Mouse (Mus musculus): Measurements from ENCODE around the gene Prune2.

Gene Prune2

DNA sequence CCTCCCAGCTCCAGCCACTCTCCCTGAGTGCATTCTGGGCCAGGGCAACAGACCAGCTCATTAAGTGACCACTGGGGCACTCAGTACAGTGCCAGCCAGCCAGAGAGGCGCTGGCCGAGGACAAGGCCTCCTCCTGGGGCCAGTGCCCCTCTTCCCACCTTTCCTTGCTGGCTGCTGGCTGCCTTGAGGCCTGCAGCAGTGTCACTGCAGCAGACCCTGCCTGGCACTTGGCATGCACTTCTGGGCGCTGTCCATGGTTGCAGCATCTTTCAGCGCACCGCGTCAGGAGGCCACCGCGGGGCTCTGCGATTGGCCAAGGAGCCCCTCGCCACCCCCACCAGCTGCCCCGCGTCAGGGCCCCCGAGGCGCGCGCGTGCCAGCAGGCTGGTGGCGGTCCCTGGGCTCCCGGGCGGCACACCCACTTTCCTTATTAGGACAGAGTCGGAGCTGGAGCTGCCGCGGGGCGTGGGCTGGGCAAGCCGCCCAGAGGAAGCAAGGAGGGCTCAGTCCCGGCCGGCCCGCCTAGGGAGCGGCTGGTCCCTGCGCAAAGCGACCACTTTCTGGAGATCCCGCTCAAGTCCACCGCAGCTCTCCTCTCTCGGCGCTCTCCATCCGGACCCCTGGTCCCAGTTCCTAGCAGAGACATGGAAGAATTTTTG, at the start of gene Prune2:
Gene Prune2 (plus strand): TSS at position 506 of the 659 bp plus-strand sequence.
- DNase-seq: peak; percentile 98

DNA sequence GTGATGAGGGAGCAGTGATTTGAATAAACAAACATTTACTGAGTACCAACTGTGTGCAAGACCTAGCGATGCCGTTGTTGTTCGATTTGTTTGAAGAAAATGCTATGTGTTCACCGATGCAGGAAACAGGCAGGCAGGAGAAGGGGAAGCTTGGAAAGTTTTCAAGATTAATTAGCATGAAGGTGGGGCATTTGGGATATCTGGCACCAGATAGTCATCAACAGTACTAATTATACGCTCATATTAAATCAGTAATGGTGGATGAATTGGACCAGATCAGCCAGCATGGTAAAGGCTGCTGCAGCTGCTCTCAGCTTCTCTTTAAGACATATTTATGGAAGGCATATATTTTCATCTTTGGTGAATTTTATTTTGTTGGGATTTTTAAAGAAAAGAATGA, 44.4 kb upstream of the Prune2 start:
- no peak for DNase-seq

- peak; percentile 62 for DNase-seq
These were observed 31.4 kb upstream of the Prune2 start for GRCm38 (mm10) chr19:16924516-16924915.

- DNase-seq: no peak
These were observed 21.3 kb upstream of the Prune2 start for GRCm38 (mm10) chr19:16934664-16935063.

GRCm38 (mm10) chr19:16948794-16949313, 7.1 kb upstream of the Prune2 start:
- peak; percentile 46 for DNase-seq

DNA sequence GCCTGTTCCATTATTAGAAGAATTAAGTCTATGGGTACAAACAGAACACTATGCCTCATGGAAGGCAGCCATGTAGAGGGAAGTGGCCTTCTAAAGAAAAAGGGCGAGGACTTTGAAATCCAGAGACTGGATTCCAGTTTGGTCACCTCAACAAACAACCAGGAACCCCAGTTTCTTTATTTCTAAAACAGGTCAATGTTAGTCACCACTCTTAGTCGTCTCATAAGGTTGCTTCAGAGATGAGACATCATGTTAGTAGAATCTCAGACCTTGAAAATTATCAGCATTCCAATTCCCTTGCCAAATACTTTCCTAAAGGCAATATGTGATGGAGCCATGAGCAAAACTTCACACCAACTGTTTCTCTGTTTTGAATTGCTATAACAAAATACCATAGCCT, 6.6 kb upstream of the Prune2 start:
- DNase-seq: no peak

DNA sequence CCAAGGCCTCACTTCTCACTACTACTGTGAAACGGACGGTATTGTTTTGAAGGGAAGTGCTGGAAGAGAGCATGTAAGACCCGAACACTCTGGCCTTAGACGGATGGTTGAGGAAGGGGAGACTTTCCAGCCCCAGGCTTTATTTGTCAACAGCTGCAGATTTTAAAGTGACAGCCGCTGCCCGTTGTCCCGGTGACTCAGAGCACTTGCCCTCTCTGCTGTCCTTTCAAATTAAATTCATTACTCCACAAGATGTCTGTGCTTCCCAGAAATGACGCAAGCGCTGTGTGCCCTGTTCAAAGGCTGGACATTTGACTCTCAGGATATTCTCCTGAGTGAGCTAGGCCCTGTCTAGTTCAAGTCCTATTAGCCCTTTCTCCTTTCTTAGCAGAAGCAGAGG, 5.9 kb upstream of the Prune2 start:
- DNase-seq: peak; percentile 43

DNA sequence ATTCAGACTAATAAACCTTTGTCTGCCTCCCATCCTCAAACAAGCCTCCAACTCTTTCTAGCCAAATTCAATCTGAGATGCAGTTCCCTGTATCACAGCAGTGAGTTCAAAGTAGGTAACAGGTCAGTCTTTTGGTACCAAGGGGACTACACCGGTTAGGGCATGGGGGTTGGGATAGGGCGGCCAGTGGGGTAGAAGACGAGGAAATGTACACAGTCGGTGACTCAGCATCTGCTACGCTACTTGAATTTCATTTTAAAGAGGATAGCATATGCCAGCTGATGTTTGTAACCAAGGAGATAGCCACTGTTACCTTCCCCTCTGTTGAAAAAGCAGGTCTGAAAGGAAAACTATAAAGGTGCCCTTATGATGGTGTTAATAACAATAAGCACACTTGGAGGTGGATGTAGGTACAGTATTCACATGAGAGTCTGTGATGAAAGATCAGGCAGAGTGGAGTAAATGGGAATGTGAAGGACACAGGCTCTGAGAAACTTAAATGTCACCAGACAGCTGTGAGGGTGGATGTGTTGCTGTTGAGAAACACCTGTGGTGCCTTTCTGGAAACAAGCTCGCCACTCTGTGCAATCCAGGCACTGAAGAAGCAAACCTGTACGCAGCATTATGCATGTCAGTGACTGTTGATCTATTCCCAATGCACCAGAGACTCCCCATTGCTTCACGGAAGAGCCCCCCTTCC, 5.1 kb upstream of the Prune2 start:
- DNase-seq: peak; percentile 65

DNA sequence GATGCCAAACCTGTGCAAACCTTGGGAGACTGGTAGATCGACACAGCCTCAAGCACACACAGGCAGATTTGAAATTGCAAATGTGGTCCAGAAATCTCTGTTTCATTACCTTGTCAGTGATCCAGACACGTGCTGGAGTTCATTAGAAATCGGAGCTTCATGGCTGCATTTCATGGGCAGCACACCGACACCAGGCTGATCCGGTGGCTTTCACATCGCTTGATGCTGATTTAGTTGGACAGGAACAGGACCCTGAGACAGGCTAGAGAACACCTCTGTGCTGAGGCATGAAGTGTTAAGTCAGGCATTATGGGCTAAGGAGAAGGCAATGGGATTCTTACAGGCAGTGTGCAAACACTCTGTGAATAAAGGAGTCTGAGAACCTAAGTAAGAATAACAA, 1.2 kb upstream of the Prune2 start:
- peak; percentile 66 for DNase-seq

DNA sequence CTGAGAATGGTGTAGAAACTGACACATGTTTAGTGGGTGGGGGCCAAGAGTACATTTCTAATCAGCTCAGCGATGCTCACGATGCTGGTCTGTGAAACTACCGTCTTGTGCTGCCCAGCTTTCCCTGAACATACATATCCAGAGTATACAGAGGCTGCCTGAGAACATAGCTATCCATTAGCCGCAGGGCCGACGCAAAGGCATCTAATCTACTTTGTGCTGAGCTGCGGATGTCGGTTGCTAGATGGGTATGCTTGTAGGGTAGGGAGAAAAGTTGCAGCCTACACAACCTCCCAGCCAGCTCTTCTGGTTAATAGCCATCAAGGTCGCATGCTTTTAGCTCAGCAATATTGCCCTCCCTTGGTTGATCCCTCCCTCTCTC, 696 bp upstream of the Prune2 start:
- no peak for DNase-seq

DNA sequence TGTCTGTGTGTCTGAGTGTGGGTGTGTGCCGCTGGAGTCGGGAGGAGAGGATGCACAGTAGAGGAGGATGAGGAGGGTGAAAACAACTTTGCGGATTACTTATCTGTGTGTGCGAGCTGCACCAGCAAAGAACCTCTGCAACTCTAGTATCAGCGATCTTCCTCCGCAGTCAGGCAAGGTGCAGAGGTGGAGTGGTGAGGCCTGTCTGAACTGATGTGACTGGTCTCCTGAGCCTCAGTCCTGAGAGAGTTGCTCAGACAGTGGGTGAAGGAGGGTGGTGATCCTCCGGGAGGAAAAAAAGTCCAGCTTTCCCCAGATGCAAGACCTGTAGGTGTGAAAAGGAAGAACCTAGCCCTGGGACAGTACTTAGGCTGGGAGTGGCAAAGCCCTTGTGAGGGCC, 401 bp downstream of the Prune2 start:
- DNase-seq: peak; percentile 79

DNA sequence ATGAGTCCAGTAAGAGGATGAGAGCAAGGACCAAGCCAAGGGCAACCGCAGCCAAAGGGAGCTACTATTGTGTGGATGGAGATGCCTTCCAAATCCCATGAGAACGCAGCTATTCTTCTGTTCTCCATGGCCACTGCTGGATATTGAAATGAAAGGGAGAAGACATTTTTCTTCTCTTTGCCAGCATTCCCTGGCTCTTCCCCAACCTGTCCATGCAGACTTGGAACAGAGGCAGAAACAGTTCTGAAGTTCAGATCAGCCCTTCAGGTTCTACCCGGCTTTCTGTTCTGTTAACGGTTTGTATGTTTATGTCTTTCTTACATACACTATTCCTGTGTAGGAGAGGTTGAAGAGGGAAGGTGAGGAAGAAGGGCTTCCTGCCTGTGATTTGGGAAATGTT, 3.1 kb downstream of the Prune2 start:
- DNase-seq: peak; percentile 42

GRCm38 (mm10) chr19:16959551-16959950, 3.6 kb downstream of the Prune2 start:
- DNase-seq: peak; percentile 94

DNA sequence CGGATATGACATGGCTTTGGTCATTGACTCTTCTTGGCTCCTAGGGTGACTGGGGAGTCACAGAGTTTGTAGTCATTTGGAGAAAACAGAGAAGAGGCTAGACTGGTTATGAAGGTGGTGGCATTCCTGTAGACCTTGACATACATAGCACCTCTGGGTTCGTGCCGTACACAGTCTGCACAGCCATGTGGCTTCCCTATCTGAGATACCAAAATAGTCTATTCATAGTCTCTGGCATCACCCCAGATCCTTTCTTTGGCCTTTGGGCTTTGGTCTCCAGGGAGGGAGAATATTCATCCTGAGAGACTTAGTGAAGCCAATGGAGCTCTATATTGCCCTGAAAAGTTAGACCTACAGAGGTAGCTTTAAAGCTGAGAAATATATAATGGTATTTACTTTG, 5.1 kb downstream of the Prune2 start:
- DNase-seq: peak; percentile 92

DNA sequence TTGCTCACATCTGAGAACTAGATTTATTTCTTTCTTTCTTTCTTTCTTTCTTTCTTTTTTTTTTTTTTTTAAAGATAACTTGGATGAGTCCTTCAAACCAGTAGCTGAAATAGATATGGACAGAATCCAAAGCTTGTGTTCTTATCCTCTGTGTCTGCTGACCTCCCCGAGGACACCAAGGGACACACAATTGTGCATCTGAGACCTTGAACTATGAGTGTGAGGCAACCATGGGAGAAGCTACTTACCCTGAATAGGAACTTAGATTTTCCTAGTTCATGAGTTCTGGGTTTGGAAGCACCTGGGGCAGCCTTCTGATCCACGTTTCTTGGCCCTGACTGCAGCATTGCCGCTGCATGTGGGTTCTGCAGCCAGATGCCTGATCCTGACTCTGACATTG, 7.3 kb downstream of the Prune2 start:
- DNase-seq: peak; percentile 91

- peak; percentile 86 for DNase-seq
These were observed 12.8 kb downstream of the Prune2 start for GRCm38 (mm10) chr19:16968768-16969167.

DNA sequence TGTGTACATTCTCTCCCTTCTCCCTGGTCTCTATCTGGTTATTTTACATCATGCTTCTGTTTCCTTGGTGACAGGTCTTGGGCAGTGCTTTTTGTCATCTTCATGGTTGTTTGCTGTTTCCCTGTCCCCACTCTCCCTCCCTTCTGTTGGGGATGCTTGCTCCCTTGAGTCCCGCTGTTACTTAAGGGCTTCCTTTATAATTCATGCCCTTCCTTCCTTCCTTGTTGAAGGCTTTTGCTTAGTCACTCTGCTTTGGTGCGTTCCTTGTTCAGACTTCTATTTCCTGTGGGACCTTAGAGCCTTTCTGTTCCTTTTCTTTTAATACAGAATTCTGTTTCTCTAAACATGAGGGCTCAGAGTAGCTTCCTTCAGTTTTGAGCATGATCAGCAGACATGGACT, 14.7 kb downstream of the Prune2 start:
- DNase-seq: peak; percentile 73

- DNase-seq: peak; percentile 5
These were observed 23.0 kb downstream of the Prune2 start for GRCm38 (mm10) chr19:16978910-16979309.

DNA sequence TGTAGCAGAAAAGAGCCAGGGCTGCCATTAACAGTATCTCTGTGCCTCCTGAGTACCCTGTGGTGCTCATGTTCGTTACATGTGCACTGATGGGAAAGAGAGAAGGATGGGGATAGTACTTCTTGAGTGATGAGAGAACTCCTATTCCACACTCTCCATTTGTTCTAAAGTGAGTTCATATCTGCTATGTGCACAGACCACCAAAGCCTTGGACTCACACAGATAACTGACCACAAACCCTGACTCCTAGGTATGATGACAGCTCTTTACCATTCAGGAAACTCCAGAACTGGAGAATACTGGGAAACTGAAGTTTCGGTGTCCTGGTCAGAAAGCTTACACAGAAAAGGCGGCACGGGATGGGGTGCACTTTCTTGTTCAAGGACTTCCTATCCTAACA, 25.8 kb downstream of the Prune2 start:
- peak; percentile 19 for DNase-seq

DNA sequence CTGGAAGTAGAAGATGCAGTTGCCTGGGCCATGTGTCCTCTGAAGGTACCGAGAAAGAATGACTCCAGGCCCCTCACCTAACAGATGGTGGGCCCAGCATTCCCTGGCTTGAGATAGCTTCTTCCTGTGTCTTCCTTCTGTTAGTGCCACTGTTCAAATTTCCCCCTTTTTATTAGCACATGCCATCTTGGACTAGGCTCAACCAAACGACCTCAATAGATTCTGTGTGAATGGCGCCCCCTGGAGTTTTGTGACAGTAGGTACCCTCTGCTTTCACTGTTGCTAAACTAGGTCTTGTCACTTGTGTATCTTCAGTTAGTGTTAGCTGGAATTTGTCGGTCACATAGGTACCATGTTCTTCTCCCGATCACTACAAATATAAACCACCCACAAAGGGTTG, 29.0 kb downstream of the Prune2 start:
- DNase-seq: peak; percentile 76

DNA sequence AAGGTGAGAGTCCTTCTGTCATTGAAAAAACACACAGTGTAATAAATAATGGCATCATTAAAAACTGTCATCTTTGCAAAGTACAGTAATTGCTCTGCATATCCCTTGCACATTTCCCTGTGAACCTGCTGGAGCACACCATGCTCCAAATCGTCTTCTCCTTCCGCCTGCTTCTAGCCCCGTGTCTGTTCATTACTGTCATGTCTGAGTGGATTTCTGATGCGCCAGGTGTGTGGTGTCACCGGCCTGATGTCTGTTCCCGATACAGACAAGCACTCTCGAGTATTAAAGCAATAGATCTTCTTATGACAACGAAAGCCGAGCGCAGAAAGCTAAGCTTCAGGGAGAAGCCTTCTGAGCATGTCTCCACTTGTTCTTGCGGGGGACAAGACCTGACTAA, 32.1 kb downstream of the Prune2 start:
- peak; percentile 82 for DNase-seq

GRCm38 (mm10) chr19:16992151-16992550, 36.2 kb downstream of the Prune2 start:
- DNase-seq: peak; percentile 21

- peak; percentile 76 for DNase-seq
These were observed 38.3 kb downstream of the Prune2 start for GRCm38 (mm10) chr19:16994260-16994659.

DNA sequence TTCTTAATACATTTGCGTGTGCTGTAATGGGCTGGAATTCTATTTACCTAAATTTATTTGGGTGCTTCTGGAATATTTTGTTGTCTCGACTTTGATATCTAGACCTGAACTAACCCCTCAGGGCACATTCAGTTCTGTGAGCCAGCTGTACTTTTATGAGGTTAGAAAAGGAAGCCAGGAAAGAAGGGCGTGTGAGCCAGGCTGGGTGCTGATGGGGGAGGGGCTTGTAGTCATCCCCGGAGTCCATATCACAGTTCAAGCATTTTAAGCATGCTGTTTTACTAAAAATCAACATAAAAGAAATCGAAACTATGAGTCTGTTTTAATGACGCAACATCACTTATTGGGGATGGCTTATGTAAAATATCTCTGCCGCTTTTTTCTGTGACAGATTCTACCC, 42.0 kb downstream of the Prune2 start:
- peak; percentile 92 for DNase-seq
